Mouse (Mus musculus): ENCODE results near the gene Rgs6. TPM values are rescaled to one million over a fixed set of nuclear protein-coding genes. Genes with fewer than 3 reads are reported as not detected.

Rgs6 gene
- polyA plus RNA-seq, 1 experiment from 2014 or later = 11.5 TPM

DNA sequence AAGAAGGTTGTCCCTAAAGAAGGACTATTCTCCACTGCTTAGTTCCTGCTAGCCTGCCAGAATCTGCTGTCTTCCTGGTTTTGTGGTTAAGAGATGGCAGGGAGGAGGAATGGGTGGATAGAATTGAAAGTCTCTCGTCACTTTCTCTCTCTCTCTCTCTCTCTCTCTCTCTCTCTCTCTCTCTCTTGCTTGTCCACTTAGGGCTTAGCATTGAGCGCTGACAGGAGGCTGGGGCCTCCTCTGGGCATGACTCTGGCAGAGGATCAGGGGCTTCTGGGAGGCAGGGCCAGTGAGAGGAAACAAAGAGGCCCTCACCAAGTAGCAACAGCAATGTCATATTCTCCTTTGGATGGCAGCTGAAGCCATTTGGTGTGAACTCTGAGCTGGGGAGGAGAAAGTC lies 554.4 kb downstream of the Rgs6 start:
- 0 out of 2 replicates have a peak, but pooled peaks have one; percentile 57 for ATAC-seq (replicated peaks; ENCODE audit: extremely low read depth, insufficient read depth, low FRiP score)
- H3K4me2 ChIP-seq (ENCODE audit: low read depth, low read length) = no peak overlapping the region
- peaks cover 46% of the 10 kb centered on the region for H3K4me1 ChIP-seq (ENCODE audit: control insufficient read depth, insufficient read depth, low read length)
- peak overlapping the region; percentile 73 for H3K27ac ChIP-seq (ENCODE audit: low read length)
- H3K4me3 ChIP-seq (ENCODE audit: low read length) = no peak overlapping the region
- H3K9ac ChIP-seq (ENCODE audit: low read length) = no peak overlapping the region; the same call in 1 of the 2 replicates
- no peaks in the 10 kb centered on the region for H3K36me3 ChIP-seq (ENCODE audit: control insufficient read depth, insufficient read depth)
- H3K27me3 ChIP-seq (ENCODE audit: control insufficient read depth, insufficient read depth, low read length) = no peaks in the 10 kb centered on the region
- WGBS = 21% methylated on average over 2 of the region's 2 CpGs
- H3K9me3 ChIP-seq (replicated peaks; ENCODE audit: control insufficient read depth, low read length) = no peaks in the 10 kb centered on the region

- peak overlapping the region; percentile 73 for H3K27ac ChIP-seq (ENCODE audit: low read length)
- H3K4me3 ChIP-seq (ENCODE audit: low read length) = no peak overlapping the region
- H3K27me3 ChIP-seq (ENCODE audit: control insufficient read depth, insufficient read depth, low read length) = no peaks in the 10 kb centered on the region
- H3K9ac ChIP-seq (ENCODE audit: low read length) = no peak overlapping the region; the same call in 1 of the 2 replicates
- no peak overlapping the region for H3K4me2 ChIP-seq (ENCODE audit: low read depth, low read length)
- H3K36me3 ChIP-seq (ENCODE audit: control insufficient read depth, insufficient read depth) = no peaks in the 10 kb centered on the region
- H3K9me3 ChIP-seq (replicated peaks; ENCODE audit: control insufficient read depth, low read length) = no peaks in the 10 kb centered on the region
- 34% methylated on average over 3 of the region's 3 CpGs for WGBS
- peaks cover 46% of the 10 kb centered on the region for H3K4me1 ChIP-seq (ENCODE audit: control insufficient read depth, insufficient read depth, low read length)
- no peak for ATAC-seq (replicated peaks; ENCODE audit: extremely low read depth, insufficient read depth, low FRiP score)
These were observed 555.0 kb downstream of the Rgs6 start for GRCm38 (mm10) chr12:83143071-83143470.

DNA sequence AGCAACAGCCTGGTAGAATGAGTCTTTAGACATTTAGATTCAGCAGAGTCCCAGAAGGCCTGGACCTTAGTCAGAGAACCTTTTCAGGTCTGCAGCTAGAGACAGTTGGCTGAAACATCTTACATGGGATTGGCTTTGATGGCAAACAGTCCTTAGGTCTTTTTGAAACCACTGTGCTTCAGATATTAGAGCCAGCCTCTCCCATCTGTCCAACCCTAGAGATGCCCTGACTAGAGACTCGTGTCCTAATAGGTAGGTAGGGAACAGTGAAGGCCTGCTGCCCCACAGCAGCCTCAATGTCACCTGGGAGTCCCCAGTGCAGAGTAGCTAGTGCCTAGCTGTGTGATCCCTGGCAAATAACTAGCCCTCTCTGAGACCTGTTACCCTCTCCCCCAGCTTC lies 555.5 kb downstream of the Rgs6 start:
- peaks cover 46% of the 10 kb centered on the region for H3K4me1 ChIP-seq (ENCODE audit: control insufficient read depth, insufficient read depth, low read length)
- no peaks in the 10 kb centered on the region for H3K27me3 ChIP-seq (ENCODE audit: control insufficient read depth, insufficient read depth, low read length)
- H3K4me3 ChIP-seq (ENCODE audit: low read length) = no peak overlapping the region
- H3K36me3 ChIP-seq (ENCODE audit: control insufficient read depth, insufficient read depth) = no peaks in the 10 kb centered on the region
- no peak for ATAC-seq (replicated peaks; ENCODE audit: extremely low read depth, insufficient read depth, low FRiP score)
- H3K9ac ChIP-seq (ENCODE audit: low read length) = no peak overlapping the region; the same call in 1 of the 2 replicates
- no peak overlapping the region for H3K4me2 ChIP-seq (ENCODE audit: low read depth, low read length)
- H3K27ac ChIP-seq (ENCODE audit: low read length) = 0 out of 2 replicates have a peak overlapping the region, but pooled peaks have one; percentile 16
- no peaks in the 10 kb centered on the region for H3K9me3 ChIP-seq (replicated peaks; ENCODE audit: control insufficient read depth, low read length)
- WGBS = 76% methylated on average over 1 of the region's 1 CpGs

- H3K4me1 ChIP-seq (ENCODE audit: control insufficient read depth, insufficient read depth, low read length) = peaks cover 46% of the 10 kb centered on the region
- ATAC-seq (replicated peaks; ENCODE audit: extremely low read depth, insufficient read depth, low FRiP score) = peak; percentile 56; the same call in 1 of the 2 replicates
- 49% methylated on average over 3 of the region's 3 CpGs for WGBS
- no peaks in the 10 kb centered on the region for H3K27me3 ChIP-seq (ENCODE audit: control insufficient read depth, insufficient read depth, low read length)
- H3K27ac ChIP-seq (ENCODE audit: low read length) = peak overlapping the region; percentile 46
- H3K9ac ChIP-seq (ENCODE audit: low read length) = no peak overlapping the region
- H3K4me2 ChIP-seq (ENCODE audit: low read depth, low read length) = no peak overlapping the region
- H3K9me3 ChIP-seq (replicated peaks; ENCODE audit: control insufficient read depth, low read length) = no peaks in the 10 kb centered on the region
- H3K36me3 ChIP-seq (ENCODE audit: control insufficient read depth, insufficient read depth) = no peaks in the 10 kb centered on the region
- no peak overlapping the region for H3K4me3 ChIP-seq (ENCODE audit: low read length)
These were observed 557.0 kb downstream of the Rgs6 start for GRCm38 (mm10) chr12:83145074-83145473.

DNA sequence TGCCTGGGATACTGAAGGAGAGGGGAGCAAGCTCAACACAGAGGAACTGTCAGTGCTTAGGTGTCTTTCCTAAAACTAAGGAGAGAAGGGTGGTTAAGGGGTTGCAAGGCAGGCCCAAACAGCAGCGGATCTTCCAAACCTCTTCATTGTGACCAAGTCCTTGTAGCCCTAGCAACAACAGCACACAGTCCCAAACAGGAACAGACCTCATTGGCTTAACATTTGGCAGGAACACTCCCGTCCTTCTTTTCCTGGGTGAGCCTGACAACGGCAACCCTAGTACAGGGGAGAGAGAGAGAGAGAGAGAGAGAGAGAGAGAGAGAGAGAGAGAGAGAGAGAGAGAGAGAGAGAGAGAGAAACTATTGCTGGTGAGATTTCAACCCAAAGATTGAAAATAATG lies 557.8 kb downstream of the Rgs6 start:
- Histone ChIP-seq H3K36me3 (ENCODE audit: control insufficient read depth, insufficient read depth) (no peaks in the 10 kb centered on the region), H3K9ac (ENCODE audit: low read length) (no peak overlapping the region), H3K9me3 (replicated peaks; ENCODE audit: control insufficient read depth, low read length) (no peaks in the 10 kb centered on the region), H3K4me3 (ENCODE audit: low read length) (no peak overlapping the region), H3K27ac (ENCODE audit: low read length) (peak overlapping the region; percentile 46; the same call in 1 of the 2 replicates), H3K27me3 (ENCODE audit: control insufficient read depth, insufficient read depth, low read length) (no peaks in the 10 kb centered on the region), H3K4me2 (ENCODE audit: low read depth, low read length) (no peak overlapping the region), H3K4me1 (ENCODE audit: control insufficient read depth, insufficient read depth, low read length) (peaks cover 46% of the 10 kb centered on the region)
- ATAC-seq (replicated peaks; ENCODE audit: extremely low read depth, insufficient read depth, low FRiP score) = peak; percentile 54; the same call in 1 of the 2 replicates
- 26% methylated on average over 3 of the region's 3 CpGs for WGBS

GRCm38 (mm10) chr12:83146917-83147316 lies 558.8 kb downstream of the Rgs6 start:
- Histone ChIP-seq H3K27ac (ENCODE audit: low read length) (0 out of 2 replicates have a peak overlapping the region, but pooled peaks have one; percentile 9), H3K9ac (ENCODE audit: low read length) (no peak overlapping the region), H3K4me2 (ENCODE audit: low read depth, low read length) (no peak overlapping the region), H3K9me3 (replicated peaks; ENCODE audit: control insufficient read depth, low read length) (no peaks in the 10 kb centered on the region), H3K4me3 (ENCODE audit: low read length) (no peak overlapping the region), H3K36me3 (ENCODE audit: control insufficient read depth, insufficient read depth) (no peaks in the 10 kb centered on the region), H3K27me3 (ENCODE audit: control insufficient read depth, insufficient read depth, low read length) (no peaks in the 10 kb centered on the region), H3K4me1 (ENCODE audit: control insufficient read depth, insufficient read depth, low read length) (peaks cover 46% of the 10 kb centered on the region)
- WGBS = 45% methylated on average over 2 of the region's 2 CpGs
- ATAC-seq (replicated peaks; ENCODE audit: extremely low read depth, insufficient read depth, low FRiP score) = 0 out of 2 replicates have a peak, but pooled peaks have one; percentile 23

DNA sequence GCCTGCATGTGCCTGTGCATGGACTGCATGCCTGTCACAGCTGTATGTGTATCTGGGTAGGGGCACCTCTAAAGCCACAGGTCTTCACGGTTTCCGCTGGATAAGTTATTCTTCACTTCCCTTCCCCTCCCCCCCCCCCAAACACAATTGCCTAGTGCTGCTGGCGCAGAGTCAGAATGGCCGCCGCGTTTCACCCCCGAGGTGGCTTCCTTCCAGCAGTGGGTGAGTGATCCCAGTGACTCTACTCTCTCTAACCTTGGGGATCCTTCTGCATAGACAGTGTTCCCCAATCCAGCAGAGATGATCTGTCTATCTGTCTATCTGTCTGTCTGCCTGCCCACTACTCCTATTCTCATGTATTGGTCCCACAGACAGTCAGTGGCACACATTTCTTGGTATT lies 561.9 kb downstream of the Rgs6 start:
- Histone ChIP-seq H3K27ac (ENCODE audit: low read length) (no peak overlapping the region), H3K4me2 (ENCODE audit: low read depth, low read length) (no peak overlapping the region), H3K9me3 (replicated peaks; ENCODE audit: control insufficient read depth, low read length) (no peaks in the 10 kb centered on the region), H3K4me3 (ENCODE audit: low read length) (no peak overlapping the region), H3K4me1 (ENCODE audit: control insufficient read depth, insufficient read depth, low read length) (peaks cover 21% of the 10 kb centered on the region), H3K9ac (ENCODE audit: low read length) (no peak overlapping the region), H3K36me3 (ENCODE audit: control insufficient read depth, insufficient read depth) (no peaks in the 10 kb centered on the region), H3K27me3 (ENCODE audit: control insufficient read depth, insufficient read depth, low read length) (no peaks in the 10 kb centered on the region)
- WGBS = 73% methylated on average over 7 of the region's 7 CpGs
- ATAC-seq (replicated peaks; ENCODE audit: extremely low read depth, insufficient read depth, low FRiP score) = no peak

DNA sequence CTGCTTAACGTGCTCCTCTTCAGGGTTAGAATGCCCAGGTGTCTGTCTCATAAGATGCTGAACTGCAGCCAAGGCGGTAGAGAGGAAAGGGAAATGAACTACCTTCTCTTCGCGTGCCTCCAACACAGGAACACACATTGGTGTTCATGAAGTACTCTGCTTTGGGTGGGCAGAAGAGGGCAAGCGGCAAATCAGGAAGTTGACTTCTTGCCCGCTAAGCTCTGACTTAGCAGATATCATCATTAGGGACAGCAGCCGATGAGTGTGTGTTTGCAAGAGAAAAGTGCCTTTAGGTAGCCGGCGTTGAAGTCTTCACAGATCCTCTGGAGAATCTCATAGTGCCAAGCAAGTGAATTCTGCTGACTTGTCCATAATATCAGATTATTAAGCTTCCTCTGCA lies 562.7 kb downstream of the Rgs6 start:
- Histone ChIP-seq H3K9ac (ENCODE audit: low read length) (no peak overlapping the region), H3K36me3 (ENCODE audit: control insufficient read depth, insufficient read depth) (no peaks in the 10 kb centered on the region), H3K9me3 (replicated peaks; ENCODE audit: control insufficient read depth, low read length) (no peaks in the 10 kb centered on the region), H3K4me2 (ENCODE audit: low read depth, low read length) (no peak overlapping the region), H3K27me3 (ENCODE audit: control insufficient read depth, insufficient read depth, low read length) (no peaks in the 10 kb centered on the region), H3K27ac (ENCODE audit: low read length) (no peak overlapping the region), H3K4me1 (ENCODE audit: control insufficient read depth, insufficient read depth, low read length) (peaks cover 13% of the 10 kb centered on the region), H3K4me3 (ENCODE audit: low read length) (no peak overlapping the region)
- WGBS = 79% methylated on average over 9 of the region's 9 CpGs
- no peak for ATAC-seq (replicated peaks; ENCODE audit: extremely low read depth, insufficient read depth, low FRiP score)

- Histone ChIP-seq H3K27me3 (ENCODE audit: control insufficient read depth, insufficient read depth, low read length) (no peaks in the 10 kb centered on the region), H3K36me3 (ENCODE audit: control insufficient read depth, insufficient read depth) (no peaks in the 10 kb centered on the region), H3K9ac (ENCODE audit: low read length) (no peak overlapping the region), H3K4me1 (ENCODE audit: control insufficient read depth, insufficient read depth, low read length) (peaks cover 9% of the 10 kb centered on the region), H3K9me3 (replicated peaks; ENCODE audit: control insufficient read depth, low read length) (no peaks in the 10 kb centered on the region), H3K4me2 (ENCODE audit: low read depth, low read length) (no peak overlapping the region), H3K4me3 (ENCODE audit: low read length) (no peak overlapping the region), H3K27ac (ENCODE audit: low read length) (no peak overlapping the region)
- WGBS = 69% methylated on average over 2 of the region's 2 CpGs
- no peak for ATAC-seq (replicated peaks; ENCODE audit: extremely low read depth, insufficient read depth, low FRiP score)
These were observed 563.4 kb downstream of the Rgs6 start for GRCm38 (mm10) chr12:83151474-83151873.
